In the genomic region with DNA sequence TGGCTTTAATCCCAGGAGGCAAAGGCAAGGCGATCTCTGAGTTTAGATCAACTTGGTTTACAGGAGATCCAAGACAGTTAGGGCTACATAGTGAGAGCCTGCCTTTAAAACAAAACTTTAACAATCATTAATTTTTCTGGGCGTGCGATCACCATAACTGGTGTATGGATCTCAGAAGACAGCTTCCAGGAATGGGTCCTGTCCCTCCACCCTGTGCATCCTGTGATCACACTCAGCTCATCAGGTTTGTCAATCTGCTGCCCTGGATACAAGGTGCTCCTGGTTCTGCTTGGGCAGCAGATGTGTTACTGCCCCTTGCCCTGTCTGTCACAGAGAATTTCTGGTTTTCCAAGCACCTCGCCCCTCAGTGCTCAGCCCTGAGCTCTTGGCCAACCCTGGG, we compare ENCODE assay signal across 17 mouse cellular contexts. TPM values are rescaled to one million over a fixed set of nuclear protein-coding genes. Genes with fewer than 3 reads are reported as not detected.
DNase-seq lines count a peak whose midpoint lies in the region; ATAC-seq and TF ChIP-seq lines count a peak whose summit lies in the region.
"Had no signal": no experiment of that assay in that cellular context is flagged by ENCODE, and none has a peak within 500 bp of the region (broad histone marks: within the 10 kb centered on the region; RNA-seq: fewer than 3 reads in every experiment).

No protein-coding gene starts in this region.

- no peaks in the 10 kb centered on the region for H3K4me1 ChIP-seq in hindbrain, embryonic 14.5 days (replicated peaks; ENCODE audit: control insufficient read depth, insufficient read depth, low read length)
- H3K4me1 ChIP-seq in hindbrain, embryonic 12.5 days: peaks cover 7% of the 10 kb centered on the region
- H3K4me1 ChIP-seq in midbrain, embryonic 11.5 days (ENCODE audit: control insufficient read depth, insufficient read depth, low read length): no peaks in the 10 kb centered on the region
- H3K4me1 ChIP-seq in midbrain, embryonic 14.5 days (ENCODE audit: control insufficient read depth, insufficient read depth, low read length): no peaks in the 10 kb centered on the region
- H3K4me1 ChIP-seq in CH12.LX (ENCODE audit: control insufficient read depth in 1 of 2, insufficient read depth in 2 of 2): peaks cover 38 to 70% of the 10 kb centered on the region in 2 experiments
- peaks cover 17% of the 10 kb centered on the region for H3K4me1 ChIP-seq in limb, embryonic 10.5 days

- dilution Hi-C loops in CH12.LX (cut with MboI; ENCODE audit: extremely low pct_ligation_motif_present, extremely low pct_unique_long_range_greater_than_20kb, low sequenced_read_pairs): no loop called here

- no peak overlapping the region for H3K27ac ChIP-seq in hindbrain, embryonic 14.5 days
- no peak overlapping the region for H3K27ac ChIP-seq in hindbrain, embryonic 12.5 days
- no peak overlapping the region for H3K27ac ChIP-seq in midbrain, embryonic 11.5 days (ENCODE audit: low read depth, low read length)
- no peak overlapping the region for H3K27ac ChIP-seq in midbrain, embryonic 14.5 days (replicated peaks; ENCODE audit: low read depth, low read length)
- H3K27ac ChIP-seq in CH12.LX (ENCODE audit: insufficient read depth, low read depth): peak overlapping the region; percentile 98
- no peak overlapping the region for H3K27ac ChIP-seq in limb, embryonic 10.5 days
- H3K27ac ChIP-seq: heart, adult 2 months; kidney, postnatal 0 days; layer of hippocampus, adult 2 months had no signal

- peaks cover 74% of the 10 kb centered on the region for H3K79me2 ChIP-seq in CH12.LX (replicated peaks; ENCODE audit: control insufficient read depth, extremely low read depth, insufficient read depth, poor library complexity, severe bottlenecking)

- no peak for TF ChIP-seq CTCF in CH12.LX (conservative IDR thresholded peaks at IDR 0.05 in 1 of 2, IDR thresholded peaks at IDR 0.05 in 1 of 2; ENCODE audit: low read depth in 2 of 2, low read length in 2 of 2)

- no peak for TF ChIP-seq POLR2A in CH12.LX (IDR thresholded peaks at IDR 0.05; ENCODE audit: low read depth, low read length)

- H3K9ac ChIP-seq in hindbrain, embryonic 14.5 days: no peak overlapping the region
- no peak overlapping the region for H3K9ac ChIP-seq in hindbrain, embryonic 12.5 days
- no peak overlapping the region for H3K9ac ChIP-seq in midbrain, embryonic 11.5 days (ENCODE audit: low read length)
- no peak overlapping the region for H3K9ac ChIP-seq in midbrain, embryonic 14.5 days (replicated peaks; ENCODE audit: low read length)
- peak overlapping the region; percentile 38 for H3K9ac ChIP-seq in CH12.LX (ENCODE audit: insufficient read depth, low read depth)

- no peak for TF ChIP-seq RAD21 in CH12.LX (IDR thresholded peaks at IDR 0.05; ENCODE audit: low read depth, low read length)

- peak overlapping the region; percentile 69; the same call in 1 of the 2 replicates for H3K4me2 ChIP-seq in hindbrain, embryonic 14.5 days (replicated peaks)
- no peak overlapping the region for H3K4me2 ChIP-seq in hindbrain, embryonic 12.5 days (replicated peaks)
- no peak overlapping the region for H3K4me2 ChIP-seq in midbrain, embryonic 11.5 days
- H3K4me2 ChIP-seq in midbrain, embryonic 14.5 days (ENCODE audit: low read length): no peak overlapping the region
- H3K4me2 ChIP-seq in CH12.LX (ENCODE audit: insufficient read depth, low read depth, poor library complexity, severe bottlenecking): peak overlapping the region; percentile 93

- H3K9me3 ChIP-seq in hindbrain, embryonic 14.5 days (ENCODE audit: control insufficient read depth, low read length): no peaks in the 10 kb centered on the region
- no peaks in the 10 kb centered on the region for H3K9me3 ChIP-seq in hindbrain, embryonic 12.5 days (replicated peaks)
- no peaks in the 10 kb centered on the region for H3K9me3 ChIP-seq in midbrain, embryonic 11.5 days (ENCODE audit: control insufficient read depth, low read length)
- H3K9me3 ChIP-seq in midbrain, embryonic 14.5 days (ENCODE audit: control insufficient read depth, low read length): no peaks in the 10 kb centered on the region
- no peaks in the 10 kb centered on the region for H3K9me3 ChIP-seq in CH12.LX (replicated peaks; ENCODE audit: low read length)
- no peaks in the 10 kb centered on the region for H3K9me3 ChIP-seq in limb, embryonic 10.5 days (replicated peaks)
- H3K9me3 ChIP-seq: megakaryocyte, embryonic 14.5 days had no signal

- ATAC-seq in hindbrain, embryonic 14.5 days (ENCODE audit: low FRiP score): no peak
- no peak for ATAC-seq in hindbrain, embryonic 12.5 days (ENCODE audit: low FRiP score)
- no peak for ATAC-seq in midbrain, embryonic 11.5 days (ENCODE audit: low FRiP score)
- no peak for ATAC-seq in midbrain, embryonic 14.5 days (ENCODE audit: low FRiP score, low TSS enrichment)

- in situ Hi-C loops in CH12.LX (cut with MboI; ENCODE audit: low pct_ligation_motif_present, low pct_unique_long_range_greater_than_20kb, low sequenced_read_pairs): no loop called here

- no peak for TF ChIP-seq EP300 in CH12.LX (IDR thresholded peaks at IDR 0.05; ENCODE audit: low read length)

- no peak for DNase-seq in hindbrain, embryonic 14.5 days (ENCODE audit: low spot score)
- DNase-seq in midbrain, embryonic 11.5 days (ENCODE audit: low spot score, missing footprints): peak; percentile 59
- no peak for DNase-seq in midbrain, embryonic 14.5 days
- DNase-seq in CH12.LX (ENCODE audit: extremely low read depth): no peak
- no peak for DNase-seq in limb, embryonic 10.5 days (ENCODE audit: low spot score)
- DNase-seq in left cerebral cortex, adult 18-20 months (ENCODE audit: low spot score in 2 of 2): no peak
- DNase-seq in cerebellum, adult 9-10 months: no peak
- DNase-seq: cerebellum, adult 11 months; cerebellum, postnatal 25 days; heart, adult 2 months; lung, postnatal 14 days; right cerebral cortex, adult 18-20 months had no signal

- no peaks in the 10 kb centered on the region for H3K36me3 ChIP-seq in hindbrain, embryonic 14.5 days (replicated peaks; ENCODE audit: control insufficient read depth, insufficient read depth)
- H3K36me3 ChIP-seq in hindbrain, embryonic 12.5 days: no peaks in the 10 kb centered on the region
- no peaks in the 10 kb centered on the region for H3K36me3 ChIP-seq in midbrain, embryonic 11.5 days (ENCODE audit: control insufficient read depth, insufficient read depth, low read length)
- H3K36me3 ChIP-seq in midbrain, embryonic 14.5 days (ENCODE audit: control insufficient read depth, insufficient read depth, low read length): no peaks in the 10 kb centered on the region
- peaks cover 53 to 68% of the 10 kb centered on the region in 2 experiments for H3K36me3 ChIP-seq in CH12.LX (replicated peaks in 1 of 2; ENCODE audit: control insufficient read depth in 1 of 2, insufficient read depth in 1 of 2, low read length in 1 of 2)
- no peaks in the 10 kb centered on the region for H3K36me3 ChIP-seq in limb, embryonic 10.5 days

- H3K4me3 ChIP-seq in hindbrain, embryonic 14.5 days (replicated peaks; ENCODE audit: low read length): no peak overlapping the region
- no peak overlapping the region for H3K4me3 ChIP-seq in hindbrain, embryonic 12.5 days
- H3K4me3 ChIP-seq in midbrain, embryonic 11.5 days (ENCODE audit: low read depth, low read length): no peak overlapping the region
- H3K4me3 ChIP-seq in midbrain, embryonic 14.5 days (replicated peaks; ENCODE audit: low read depth, low read length): no peak overlapping the region
- H3K4me3 ChIP-seq in CH12.LX (replicated peaks in 1 of 3; ENCODE audit: low read depth in 2 of 3, low read length in 2 of 3, poor library complexity in 1 of 3): peak overlapping the region in 2 of 3 experiments; percentile 31 to 69
- H3K4me3 ChIP-seq in limb, embryonic 10.5 days: peak overlapping the region; percentile 54; the same call in 1 of the 2 replicates

- WGBS in hindbrain, embryonic 14.5 days: 86% methylated on average over 4 of the region's 4 CpGs
- 80% methylated on average over 4 of the region's 4 CpGs for WGBS in hindbrain, embryonic 12.5 days
- 84% methylated on average over 4 of the region's 4 CpGs for WGBS in midbrain, embryonic 11.5 days
- WGBS in midbrain, embryonic 14.5 days: 87% methylated on average over 4 of the region's 4 CpGs
- WGBS in limb, embryonic 10.5 days: 88% methylated on average over 4 of the region's 4 CpGs

- H3K27me3 ChIP-seq in hindbrain, embryonic 14.5 days (ENCODE audit: control insufficient read depth, insufficient read depth, low read length): no peaks in the 10 kb centered on the region
- peaks cover 16% of the 10 kb centered on the region for H3K27me3 ChIP-seq in hindbrain, embryonic 12.5 days
- H3K27me3 ChIP-seq in midbrain, embryonic 11.5 days (ENCODE audit: control insufficient read depth, insufficient read depth, low read length): no peaks in the 10 kb centered on the region
- H3K27me3 ChIP-seq in midbrain, embryonic 14.5 days (ENCODE audit: control insufficient read depth, insufficient read depth, low read length): no peaks in the 10 kb centered on the region
- H3K27me3 ChIP-seq in CH12.LX (replicated peaks): no peaks in the 10 kb centered on the region
- peaks cover 35% of the 10 kb centered on the region for H3K27me3 ChIP-seq in limb, embryonic 10.5 days (ENCODE audit: low read depth, poor library complexity, severe bottlenecking)

RNA-seq across cellular contexts. Expression of a gene that starts 12.9 kb away (rescaled TPM):
- polyA plus RNA-seq in hindbrain, embryonic 14.5 days (2014; fragmentation: Nextera tagmentation; extraction: Ambion mirVana): 37.4 and 39.9 TPM in 2 replicates
- polyA plus RNA-seq in hindbrain, embryonic 12.5 days (2016; fragmentation: Nextera tagmentation; extraction: Ambion mirVana): 43.9 and 47.9 TPM in 2 replicates
- polyA plus RNA-seq in midbrain, embryonic 11.5 days (2014; fragmentation: Nextera tagmentation; extraction: Ambion mirVana): 28.6 and 33.3 TPM in 2 replicates
- polyA plus RNA-seq in midbrain, embryonic 14.5 days (2014; fragmentation: Nextera tagmentation; extraction: Ambion mirVana): 31.2 and 40.7 TPM in 2 replicates
- total RNA-seq in CH12.LX (2012; rRNA removed) (54.2 and 65.0 TPM in 2 replicates), CH12.LX (2014; rRNA removed) (68.2 and 73.6 TPM in 2 replicates)
- polyA plus RNA-seq in CH12.LX (2012; ENCODE audit: insufficient read length, low read depth): 42.3 and 48.5 TPM in 2 replicates
- 79.8 and 85.0 TPM in 2 replicates for polyA plus RNA-seq in limb, embryonic 10.5 days (2016; fragmentation: Nextera tagmentation; extraction: Ambion mirVana)
- total RNA-seq in left cerebral cortex, adult 18-20 months (2021): 10 to 100 TPM; 45.2 to 46.2 TPM

RNA-seq across cellular contexts. Expression of a gene that starts 19.7 kb away (rescaled TPM):
- polyA plus RNA-seq in hindbrain, embryonic 14.5 days (2014; fragmentation: Nextera tagmentation; extraction: Ambion mirVana): 0.73 and 0.83 TPM in 2 replicates
- polyA plus RNA-seq in hindbrain, embryonic 12.5 days (2016; fragmentation: Nextera tagmentation; extraction: Ambion mirVana): 0.32 and 0.70 TPM in 2 replicates
- polyA plus RNA-seq in midbrain, embryonic 11.5 days (2014; fragmentation: Nextera tagmentation; extraction: Ambion mirVana): 0.23 and 0.40 TPM in 2 replicates
- 0.46 and 0.50 TPM in 2 replicates for polyA plus RNA-seq in midbrain, embryonic 14.5 days (2014; fragmentation: Nextera tagmentation; extraction: Ambion mirVana)
- total RNA-seq in CH12.LX (2012; rRNA removed): 194 and 232 TPM in 2 replicates
- 60.1 and 61.0 TPM in 2 replicates for total RNA-seq in CH12.LX (2014; rRNA removed)
- polyA plus RNA-seq in CH12.LX (2012; ENCODE audit: insufficient read length, low read depth): 130 and 168 TPM in 2 replicates
- polyA plus RNA-seq in limb, embryonic 10.5 days (2016; fragmentation: Nextera tagmentation; extraction: Ambion mirVana): 0.29 and 0.60 TPM in 2 replicates
- total RNA-seq in left cerebral cortex, adult 18-20 months (2021): not detected
- polyA plus RNA-seq: liver, embryonic 16.5 days had no signal

RNA-seq across cellular contexts. Expression of a gene that starts 19.9 kb away (rescaled TPM):
- polyA plus RNA-seq in hindbrain, embryonic 14.5 days (2014; fragmentation: Nextera tagmentation; extraction: Ambion mirVana): 62.1 and 62.7 TPM in 2 replicates
- 38.2 and 42.1 TPM in 2 replicates for polyA plus RNA-seq in hindbrain, embryonic 12.5 days (2016; fragmentation: Nextera tagmentation; extraction: Ambion mirVana)
- polyA plus RNA-seq in midbrain, embryonic 11.5 days (2014; fragmentation: Nextera tagmentation; extraction: Ambion mirVana): 37.4 and 41.3 TPM in 2 replicates
- polyA plus RNA-seq in midbrain, embryonic 14.5 days (2014; fragmentation: Nextera tagmentation; extraction: Ambion mirVana): 64.2 and 71.2 TPM in 2 replicates
- total RNA-seq in CH12.LX (2012; rRNA removed): 56.4 and 63.9 TPM in 2 replicates
- total RNA-seq in CH12.LX (2014; rRNA removed): 22.2 and 28.7 TPM in 2 replicates
- polyA plus RNA-seq in CH12.LX (2012; ENCODE audit: insufficient read length, low read depth): 44.0 and 45.8 TPM in 2 replicates
- 45.3 and 49.8 TPM in 2 replicates for polyA plus RNA-seq in limb, embryonic 10.5 days (2016; fragmentation: Nextera tagmentation; extraction: Ambion mirVana)
- 10 to 100 TPM; 47.7 to 48.0 TPM for total RNA-seq in left cerebral cortex, adult 18-20 months (2021)

RNA-seq across cellular contexts. Expression of a gene that starts 20.3 kb away (rescaled TPM):
- polyA plus RNA-seq in hindbrain, embryonic 14.5 days (2014; fragmentation: Nextera tagmentation; extraction: Ambion mirVana): 7.2 and 8.2 TPM in 2 replicates
- 17.0 and 21.0 TPM in 2 replicates for polyA plus RNA-seq in hindbrain, embryonic 12.5 days (2016; fragmentation: Nextera tagmentation; extraction: Ambion mirVana)
- polyA plus RNA-seq in midbrain, embryonic 11.5 days (2014; fragmentation: Nextera tagmentation; extraction: Ambion mirVana): 10.8 and 11.7 TPM in 2 replicates
- polyA plus RNA-seq in midbrain, embryonic 14.5 days (2014; fragmentation: Nextera tagmentation; extraction: Ambion mirVana): 6.7 and 7.5 TPM in 2 replicates
- 13.8 and 17.2 TPM in 2 replicates for total RNA-seq in CH12.LX (2012; rRNA removed)
- 10.5 and 13.4 TPM in 2 replicates for total RNA-seq in CH12.LX (2014; rRNA removed)
- 9.5 and 12.3 TPM in 2 replicates for polyA plus RNA-seq in CH12.LX (2012; ENCODE audit: insufficient read length, low read depth)
- 20.1 and 27.9 TPM in 2 replicates for polyA plus RNA-seq in limb, embryonic 10.5 days (2016; fragmentation: Nextera tagmentation; extraction: Ambion mirVana)
- total RNA-seq in left cerebral cortex, adult 18-20 months (2021): 10 to 100 TPM; 11.7 to 14.9 TPM

RNA-seq across cellular contexts. Expression of a gene that starts 28.1 kb away (rescaled TPM):
- polyA plus RNA-seq in hindbrain, embryonic 14.5 days (2014; fragmentation: Nextera tagmentation; extraction: Ambion mirVana): 29.1 and 29.5 TPM in 2 replicates
- polyA plus RNA-seq in hindbrain, embryonic 12.5 days (2016; fragmentation: Nextera tagmentation; extraction: Ambion mirVana): 24.7 and 27.2 TPM in 2 replicates
- polyA plus RNA-seq in midbrain, embryonic 11.5 days (2014; fragmentation: Nextera tagmentation; extraction: Ambion mirVana): 14.3 and 16.9 TPM in 2 replicates
- polyA plus RNA-seq in midbrain, embryonic 14.5 days (2014; fragmentation: Nextera tagmentation; extraction: Ambion mirVana): 25.8 and 43.4 TPM in 2 replicates
- total RNA-seq in CH12.LX (2012; rRNA removed): 22.7 and 27.4 TPM in 2 replicates
- 15.6 and 16.4 TPM in 2 replicates for total RNA-seq in CH12.LX (2014; rRNA removed)
- 61.3 and 71.3 TPM in 2 replicates for polyA plus RNA-seq in CH12.LX (2012; ENCODE audit: insufficient read length, low read depth)
- 29.6 and 35.9 TPM in 2 replicates for polyA plus RNA-seq in limb, embryonic 10.5 days (2016; fragmentation: Nextera tagmentation; extraction: Ambion mirVana)
- total RNA-seq in left cerebral cortex, adult 18-20 months (2021): 10 to 100 TPM; 23.7 to 25.5 TPM

Comparison
In these comparisons a context has a peak if more than half of its experiments do, and no peak if none do; other contexts are left out.
1. H3K4me2 ChIP-seq: peak in hindbrain, embryonic 14.5 days (single experiment) and CH12.LX (single experiment); none in hindbrain, embryonic 12.5 days (single experiment), midbrain, embryonic 11.5 days (single experiment) and midbrain, embryonic 14.5 days (single experiment).
2. H3K4me3 ChIP-seq: peak in CH12.LX (2 of 3) and limb, embryonic 10.5 days (single experiment); none in hindbrain, embryonic 14.5 days (single experiment), hindbrain, embryonic 12.5 days (single experiment), midbrain, embryonic 11.5 days (single experiment) and midbrain, embryonic 14.5 days (single experiment).
3. RNA of a gene that starts 19.7 kb away (polyA plus RNA-seq): 130 to 168 TPM in CH12.LX; 0.73 to 0.83 TPM in hindbrain, embryonic 14.5 days, 0.46 to 0.50 TPM in midbrain, embryonic 14.5 days, 0.32 to 0.70 TPM in hindbrain, embryonic 12.5 days, 0.29 to 0.60 TPM in limb, embryonic 10.5 days and 0.23 to 0.40 TPM in midbrain, embryonic 11.5 days; every median in the first group is over 10 times any median in the second.